Mouse (Mus musculus) embryonic facial prominence, embryonic 15.5 days (tissue): Measurements from ENCODE around the gene Ccp110. TPM values are rescaled to one million over a fixed set of nuclear protein-coding genes. Genes with fewer than 3 reads are reported as not detected.

Experiments
- ATAC-seq: fragments of 200-750 bp; cut with Nextera tagmentation; 2 replicates; pipeline ENCODE4 v1.8.0; 2017; ENCODE audit warnings: low read depth, moderate TSS enrichment; ENCODE audit not compliant: insufficient number of reproducible peaks, low FRiP score, low TSS enrichment
- H3K27ac ChIP-seq: fragments of 300-500 bp; sonication (generic); replicated peaks from 2 replicates; pipeline ENCODE4 v1.5.1; 2015; ENCODE audit warnings: mild to moderate bottlenecking, inconsistent platforms
- H3K27me3 ChIP-seq: fragments of 300-500 bp; sonication (generic); 2 replicates; pipeline ENCODE4 v1.6.1; 2015; ENCODE audit warnings: inconsistent platforms
- H3K36me3 ChIP-seq: fragments of 300-500 bp; sonication (generic); 2 replicates; pipeline ENCODE4 v1.6.1; 2015; ENCODE audit warnings: mild to moderate bottlenecking, inconsistent platforms
- H3K4me1 ChIP-seq: fragments of 300-500 bp; sonication (generic); 2 replicates; pipeline ENCODE4 v1.6.1; 2015; ENCODE audit warnings: inconsistent platforms
- H3K4me2 ChIP-seq: fragments of 300-500 bp; sonication (generic); replicated peaks from 2 replicates; pipeline ENCODE4 v1.6.1; 2015; ENCODE audit warnings: mild to moderate bottlenecking, inconsistent platforms
- H3K4me3 ChIP-seq: fragments of 300-500 bp; sonication (generic); replicated peaks from 2 replicates; pipeline ENCODE4 v1.5.1; 2015; ENCODE audit warnings: mild to moderate bottlenecking, inconsistent platforms
- H3K9ac ChIP-seq: fragments of 300-500 bp; sonication (generic); 2 replicates; pipeline ENCODE4 v1.6.1; 2015; ENCODE audit warnings: inconsistent platforms
- H3K9me3 ChIP-seq: fragments of 300-500 bp; sonication (generic); replicated peaks from 2 replicates; pipeline ENCODE4 v1.6.1; 2016; ENCODE audit warnings: inconsistent platforms
- WGBS: fragments of 180-500 bp; shearing (Covaris S2); methylation state at CpG from one replicate; pipeline ENCODE4 v1.1.7; 2015; 5-methylcytosine and 5-hydroxymethylcytosine counted together
- polyA plus RNA-seq: library from polyadenylated mRNA; unstranded; fragments of >200 nt; fragmentation: Nextera tagmentation; extraction: Ambion mirVana; gene quantifications from 2 replicates; pipeline ENCODE4 v1.2.1, GENCODE M21; 2015

The Ccp110 gene
- polyA plus RNA-seq, 1 experiment from 2014 or later: 26.3 TPM

DNA sequence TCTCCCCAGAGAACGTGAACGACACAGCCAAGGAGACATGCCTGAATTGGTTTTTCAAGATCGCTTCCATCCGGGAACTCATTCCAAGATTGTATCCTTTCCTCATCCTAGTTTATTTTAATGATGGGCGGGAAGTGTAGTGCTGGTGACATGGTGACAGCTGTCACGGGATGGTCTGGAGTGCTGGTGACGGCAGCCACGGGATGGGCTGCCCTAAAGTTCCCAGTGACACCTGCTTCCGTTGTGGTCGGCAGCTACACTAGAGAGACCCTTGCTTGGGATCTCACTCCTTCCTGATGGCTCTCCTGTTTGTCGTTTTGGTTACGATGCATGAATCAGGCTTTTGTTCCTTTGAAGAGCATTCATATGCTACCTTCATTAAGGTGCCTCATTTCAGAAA is 60.7 kb downstream of the Ccp110 start:
- no peak for ATAC-seq
- Histone ChIP-seq H3K36me3 (peaks cover 41% of the 10 kb centered on the region; the same call in 1 of the 2 replicates), H3K27ac (no peak overlapping the region), H3K4me2 (no peak overlapping the region), H3K4me3 (no peak overlapping the region), H3K27me3 (no peaks in the 10 kb centered on the region), H3K4me1 (0 out of 2 replicates have a peak, but pooled peaks cover 5% of the 10 kb centered on the region), H3K9ac (no peak overlapping the region), H3K9me3 (no peaks in the 10 kb centered on the region)
- 86% methylated on average over 12 of the region's 12 CpGs for WGBS

DNA sequence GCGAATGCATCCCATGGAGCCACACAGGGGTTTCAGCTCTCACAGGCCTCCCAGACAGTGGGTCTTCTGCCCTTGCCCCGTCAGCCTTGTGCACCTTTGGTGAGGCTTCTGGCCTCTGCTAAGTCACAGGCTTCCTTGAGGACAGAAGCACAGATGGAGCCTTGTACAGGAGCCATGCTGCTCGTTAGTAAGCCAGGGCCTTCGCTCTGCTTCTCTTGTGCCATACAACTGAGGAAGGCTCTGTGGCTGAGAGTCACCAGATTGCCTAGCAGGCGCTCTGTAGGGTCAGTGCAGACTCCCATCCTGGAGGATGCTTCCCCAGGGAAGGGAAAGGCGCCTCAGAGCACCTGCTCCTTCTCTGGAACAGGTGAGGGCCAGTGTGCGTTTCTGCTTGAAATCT is 63.6 kb downstream of the Ccp110 start:
- H3K4me3 ChIP-seq: no peak overlapping the region
- ATAC-seq: no peak
- H3K9ac ChIP-seq: no peak overlapping the region
- no peak overlapping the region for H3K4me2 ChIP-seq
- 81% methylated on average over 7 of the region's 7 CpGs for WGBS
- H3K36me3 ChIP-seq: peaks cover 50% of the 10 kb centered on the region; the same call in 1 of the 2 replicates
- H3K27me3 ChIP-seq: no peaks in the 10 kb centered on the region
- no peaks in the 10 kb centered on the region for H3K4me1 ChIP-seq
- no peaks in the 10 kb centered on the region for H3K9me3 ChIP-seq
- no peak overlapping the region for H3K27ac ChIP-seq

GRCm38 (mm10) chr7:118776491-118776890 is 64.1 kb downstream of the Ccp110 start:
- 75% methylated on average over 9 of the region's 9 CpGs for WGBS
- H3K4me3 ChIP-seq: no peak overlapping the region
- H3K9me3 ChIP-seq: no peaks in the 10 kb centered on the region
- no peaks in the 10 kb centered on the region for H3K27me3 ChIP-seq
- no peak for ATAC-seq
- H3K4me2 ChIP-seq: no peak overlapping the region
- no peak overlapping the region for H3K9ac ChIP-seq
- H3K4me1 ChIP-seq: no peaks in the 10 kb centered on the region
- peaks cover 55% of the 10 kb centered on the region; the same call in 1 of the 2 replicates for H3K36me3 ChIP-seq
- no peak overlapping the region for H3K27ac ChIP-seq

GRCm38 (mm10) chr7:118777598-118778394 is 65.4 kb downstream of the Ccp110 start:
- no peaks in the 10 kb centered on the region for H3K9me3 ChIP-seq
- peaks cover 56% of the 10 kb centered on the region; the same call in 1 of the 2 replicates for H3K36me3 ChIP-seq
- H3K27ac ChIP-seq: no peak overlapping the region
- H3K27me3 ChIP-seq: no peaks in the 10 kb centered on the region
- no peak for ATAC-seq
- H3K4me1 ChIP-seq: no peaks in the 10 kb centered on the region
- 84% methylated on average over 10 of the region's 10 CpGs for WGBS
- no peak overlapping the region for H3K4me2 ChIP-seq
- H3K9ac ChIP-seq: no peak overlapping the region
- H3K4me3 ChIP-seq: no peak overlapping the region

GRCm38 (mm10) chr7:118778561-118778960 is 66.2 kb downstream of the Ccp110 start:
- no peak for ATAC-seq
- Histone ChIP-seq H3K4me1 (no peaks in the 10 kb centered on the region), H3K9me3 (no peaks in the 10 kb centered on the region), H3K9ac (no peak overlapping the region), H3K4me3 (no peak overlapping the region), H3K36me3 (peaks cover 50% of the 10 kb centered on the region; the same call in 1 of the 2 replicates), H3K27me3 (no peaks in the 10 kb centered on the region), H3K27ac (no peak overlapping the region), H3K4me2 (no peak overlapping the region)
- 60% methylated on average over 6 of the region's 6 CpGs for WGBS

GRCm38 (mm10) chr7:118783305-118784001 is 71.1 kb downstream of the Ccp110 start:
- Histone ChIP-seq H3K27ac (no peak overlapping the region), H3K4me1 (no peaks in the 10 kb centered on the region), H3K9ac (no peak overlapping the region), H3K9me3 (no peaks in the 10 kb centered on the region), H3K4me3 (no peak overlapping the region), H3K36me3 (peaks cover 28% of the 10 kb centered on the region; the same call in 1 of the 2 replicates), H3K27me3 (no peaks in the 10 kb centered on the region), H3K4me2 (no peak overlapping the region)
- WGBS: 91% methylated on average over 11 of the region's 11 CpGs
- ATAC-seq: no peak

DNA sequence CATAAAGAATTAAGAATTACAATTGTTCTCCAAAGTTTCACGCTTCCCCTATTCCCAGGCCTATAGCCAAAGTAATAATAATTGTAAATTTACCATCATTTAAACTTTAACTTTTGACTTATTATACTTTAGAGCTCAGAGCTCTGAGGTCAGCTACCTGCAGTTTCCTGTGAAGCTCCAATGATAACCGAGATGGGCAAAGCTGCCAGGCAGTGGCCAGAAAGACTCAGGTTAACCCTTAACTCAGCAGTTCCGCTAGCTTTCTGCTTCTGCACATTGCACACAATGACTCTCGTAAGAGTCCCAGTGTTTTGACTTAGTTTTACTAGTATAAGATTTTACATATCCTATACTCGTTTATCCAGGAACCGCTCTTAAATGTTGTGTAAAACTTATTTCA is 73.7 kb downstream of the Ccp110 start:
- WGBS: 81% methylated on average over 6 of the region's 6 CpGs
- no peaks in the 10 kb centered on the region for H3K27me3 ChIP-seq

More for the DNA sequence above, 73.7 kb downstream of the Ccp110 start:
- no peak overlapping the region for H3K27ac ChIP-seq
- no peak for ATAC-seq
- no peaks in the 10 kb centered on the region for H3K9me3 ChIP-seq
- H3K4me2 ChIP-seq: no peak overlapping the region
- H3K9ac ChIP-seq: no peak overlapping the region
- no peak overlapping the region for H3K4me3 ChIP-seq
- no peaks in the 10 kb centered on the region for H3K4me1 ChIP-seq
- H3K36me3 ChIP-seq: peaks cover 20% of the 10 kb centered on the region; the same call in 1 of the 2 replicates

Other genes starting within 250 kb of the Ccp110 start
- 7.2 and 8.6 TPM in 2 replicates for gene Itpripl2, start 220.6 kb upstream of the Ccp110 start, polyA plus RNA-seq
- gene Coq7, start 179.2 kb upstream of the Ccp110 start, polyA plus RNA-seq: 87.0 and 89.1 TPM in 2 replicates
- 4.4 and 5.6 TPM in 2 replicates for gene Tmc7, start 127.8 kb upstream of the Ccp110 start, polyA plus RNA-seq
- gene Tmc5, start 115.3 kb upstream of the Ccp110 start, polyA plus RNA-seq: 0.46 and 0.55 TPM in 2 replicates
- gene Gde1, start 6.8 kb upstream of the Ccp110 start, polyA plus RNA-seq: 82.5 and 87.9 TPM in 2 replicates
- gene Vps35l, start 27.7 kb downstream of the Ccp110 start, polyA plus RNA-seq: 63.0 and 67.6 TPM in 2 replicates
- gene Iqck, start 143.2 kb downstream of the Ccp110 start, polyA plus RNA-seq: 4.3 and 5.4 TPM in 2 replicates
- 86.7 and 95.2 TPM in 2 replicates for gene Knop1, start 143.7 kb downstream of the Ccp110 start, polyA plus RNA-seq